Mouse (Mus musculus) ES-CJ7 (cell line): Measurements from ENCODE around the gene Tdrkh.

Source experiments
- DNase-seq: peaks from one replicate; pipeline ENCODE4 v3.0.0; 2011; ENCODE audit warnings: low read depth, low spot score

The Tdrkh gene

GRCm38 (mm10) chr3:94388047-94388446 lies 25.0 kb upstream of the Tdrkh start:
- DNase-seq = no peak

GRCm38 (mm10) chr3:94389420-94389819 lies 23.7 kb upstream of the Tdrkh start:
- DNase-seq = no peak

GRCm38 (mm10) chr3:94391001-94391400 lies 22.1 kb upstream of the Tdrkh start:
- no peak for DNase-seq

- DNase-seq = no peak
Measured at GRCm38 (mm10) chr3:94392128-94392527, 20.9 kb upstream of the Tdrkh start.

GRCm38 (mm10) chr3:94393049-94393448 lies 20.0 kb upstream of the Tdrkh start:
- DNase-seq = no peak

GRCm38 (mm10) chr3:94396336-94396735 lies 16.7 kb upstream of the Tdrkh start:
- no peak for DNase-seq

GRCm38 (mm10) chr3:94396851-94397250 lies 16.2 kb upstream of the Tdrkh start:
- DNase-seq = no peak

- no peak for DNase-seq
Measured at GRCm38 (mm10) chr3:94398217-94398616, 14.9 kb upstream of the Tdrkh start, which contains the start of gene Lingo4. Gene Lingo4 (plus strand): TSS chr3:94398517.

- DNase-seq = peak; percentile 33
Measured at GRCm38 (mm10) chr3:94398943-94399481, 14.1 kb upstream of the Tdrkh start.

GRCm38 (mm10) chr3:94399663-94400310 lies 13.3 kb upstream of the Tdrkh start:
- no peak for DNase-seq

- DNase-seq = no peak
Measured at GRCm38 (mm10) chr3:94402451-94402850, 10.6 kb upstream of the Tdrkh start.

- no peak for DNase-seq
Measured at GRCm38 (mm10) chr3:94404366-94405054, 8.6 kb upstream of the Tdrkh start.

- no peak for DNase-seq
Measured at GRCm38 (mm10) chr3:94405561-94405960, 7.5 kb upstream of the Tdrkh start.

GRCm38 (mm10) chr3:94412530-94412929 lies 543 bp upstream of the Tdrkh start:
- no peak for DNase-seq

GRCm38 (mm10) chr3:94430980-94431379 lies 17.9 kb downstream of the Tdrkh start:
- no peak for DNase-seq

GRCm38 (mm10) chr3:94434305-94434704 lies 21.2 kb downstream of the Tdrkh start:
- no peak for DNase-seq

- DNase-seq = no peak
Measured at GRCm38 (mm10) chr3:94436420-94436819, 23.3 kb downstream of the Tdrkh start.

GRCm38 (mm10) chr3:94441182-94441581 lies 28.1 kb downstream of the Tdrkh start:
- peak; percentile 61 for DNase-seq

- DNase-seq = peak; percentile 96
Measured at GRCm38 (mm10) chr3:94442951-94443596, 30.0 kb downstream of the Tdrkh start, which contains the start of gene Mrpl9. Gene Mrpl9 (plus strand): TSS chr3:94443318.

- no peak for DNase-seq
Measured at GRCm38 (mm10) chr3:94443597-94443964, 30.5 kb downstream of the Tdrkh start, which contains the start of gene Oaz3. Gene Oaz3 (minus strand): TSS chr3:94443915.

- no peak for DNase-seq
Measured at GRCm38 (mm10) chr3:94449377-94449776, 36.3 kb downstream of the Tdrkh start.

GRCm38 (mm10) chr3:94456529-94457000 lies 43.5 kb downstream of the Tdrkh start:
- peak; percentile 94 for DNase-seq
